Mouse (Mus musculus) heart, embryonic 13.5 days (tissue): ENCODE results near the gene Fcnb. TPM values are rescaled to one million over a fixed set of nuclear protein-coding genes. Genes with fewer than 3 reads are reported as not detected.

ENCODE experiments used
- ATAC-seq: fragments of 200-750 bp; cut with Nextera tagmentation; 2 replicates; pipeline ENCODE4 v1.8.0; 2017; ENCODE audit warnings: moderate TSS enrichment; ENCODE audit not compliant: insufficient number of reproducible peaks, low FRiP score, low TSS enrichment; ENCODE audit errors: extremely low read depth
- H3K27ac ChIP-seq: fragments of 300-500 bp; sonication (generic); replicated peaks from 2 replicates; pipeline ENCODE4 v1.5.1; 2015; ENCODE audit warnings: moderate library complexity, mild to moderate bottlenecking, inconsistent platforms
- H3K27me3 ChIP-seq: fragments of 300-500 bp; sonication (generic); replicated peaks from 2 replicates; pipeline ENCODE4 v1.6.1; 2015; ENCODE audit warnings: mild to moderate bottlenecking, inconsistent platforms
- H3K36me3 ChIP-seq: fragments of 300-500 bp; sonication (generic); 2 replicates; pipeline ENCODE4 v1.6.1; 2015; ENCODE audit warnings: mild to moderate bottlenecking, inconsistent platforms
- H3K4me1 ChIP-seq: fragments of 300-500 bp; sonication (generic); 2 replicates; pipeline ENCODE4 v1.6.1; 2015; ENCODE audit warnings: inconsistent platforms
- H3K4me2 ChIP-seq: fragments of 300-500 bp; sonication (generic); 2 replicates; pipeline ENCODE4 v1.6.1; 2015; ENCODE audit warnings: inconsistent platforms, mild to moderate bottlenecking, moderate library complexity
- H3K4me3 ChIP-seq: fragments of 300-500 bp; sonication (generic); 2 replicates; pipeline ENCODE4 v1.5.1; 2015; ENCODE audit warnings: moderate library complexity, mild to moderate bottlenecking, inconsistent platforms
- H3K9ac ChIP-seq: fragments of 300-500 bp; sonication (generic); 2 replicates; pipeline ENCODE4 v1.6.1; 2015; ENCODE audit warnings: inconsistent platforms, mild to moderate bottlenecking, moderate library complexity
- H3K9me3 ChIP-seq: fragments of 300-500 bp; sonication (generic); 2 replicates; pipeline ENCODE4 v1.6.1; 2016; ENCODE audit warnings: inconsistent platforms
- WGBS: fragments of 180-500 bp; shearing (Covaris S2); methylation state at CpG from one replicate; pipeline ENCODE4 v1.1.7; 2015; ENCODE audit warnings: mixed read lengths; 5-methylcytosine and 5-hydroxymethylcytosine counted together
- polyA plus RNA-seq: library from polyadenylated mRNA; unstranded; fragments of >200 nt; fragmentation: Nextera tagmentation; extraction: Ambion mirVana; gene quantifications from 2 replicates; pipeline ENCODE4 v1.2.1, GENCODE M21; 2015

Gene Fcnb
- polyA plus RNA-seq, 1 experiment from 2014 or later, result 0.28 TPM

DNA sequence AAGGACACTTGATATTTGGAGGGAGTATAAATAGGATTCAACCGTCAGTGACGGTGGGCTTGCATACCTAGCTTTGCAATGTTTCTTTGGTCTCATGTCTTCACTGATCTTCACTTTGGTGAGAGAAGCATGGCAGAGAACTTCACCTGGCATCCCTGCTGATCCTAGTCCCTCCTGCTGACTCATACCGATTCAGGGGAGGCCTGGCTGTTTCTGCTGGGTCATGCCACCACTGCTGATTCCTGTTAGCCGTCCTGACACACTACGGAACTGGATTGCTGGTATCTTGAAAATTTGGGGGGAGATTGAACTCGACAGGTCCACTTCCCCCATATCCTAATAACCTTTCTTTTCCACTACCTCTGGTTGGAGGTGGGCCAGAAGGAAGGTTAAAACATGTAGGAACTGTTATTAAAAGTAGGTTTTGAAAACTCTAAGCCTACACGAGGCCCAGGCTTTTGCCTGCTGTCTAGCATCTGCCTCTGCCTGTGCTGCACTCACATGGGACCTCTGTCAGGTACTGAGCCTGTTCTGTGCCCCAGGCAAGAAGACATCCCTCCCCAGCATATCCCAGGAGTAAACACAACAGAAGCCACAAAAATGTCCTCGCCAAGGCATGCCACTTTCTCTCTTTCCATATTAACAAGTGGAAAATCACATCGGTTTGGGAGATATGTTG, 39.6 kb downstream of the Fcnb start:
- Histone ChIP-seq H3K27ac (no peak overlapping the region), H3K9ac (no peak overlapping the region), H3K4me3 (no peak overlapping the region), H3K4me2 (no peak overlapping the region), H3K36me3 (no peaks in the 10 kb centered on the region), H3K9me3 (no peaks in the 10 kb centered on the region), H3K4me1 (peaks cover 4% of the 10 kb centered on the region; the same call in 1 of the 2 replicates), H3K27me3 (no peaks in the 10 kb centered on the region)
- WGBS, result 76% methylated on average over 9 of the region's 9 CpGs
- no peak for ATAC-seq

GRCm38 (mm10) chr2:28040466-28040865, 44.2 kb downstream of the Fcnb start:
- Histone ChIP-seq H3K27me3 (no peaks in the 10 kb centered on the region), H3K4me1 (peaks cover 7% of the 10 kb centered on the region), H3K9me3 (no peaks in the 10 kb centered on the region), H3K4me3 (no peak overlapping the region), H3K9ac (no peak overlapping the region), H3K27ac (no peak overlapping the region), H3K4me2 (no peak overlapping the region), H3K36me3 (peaks cover 36% of the 10 kb centered on the region)
- no peak for ATAC-seq
- 93% methylated on average over 1 of the region's 1 CpGs for WGBS

DNA sequence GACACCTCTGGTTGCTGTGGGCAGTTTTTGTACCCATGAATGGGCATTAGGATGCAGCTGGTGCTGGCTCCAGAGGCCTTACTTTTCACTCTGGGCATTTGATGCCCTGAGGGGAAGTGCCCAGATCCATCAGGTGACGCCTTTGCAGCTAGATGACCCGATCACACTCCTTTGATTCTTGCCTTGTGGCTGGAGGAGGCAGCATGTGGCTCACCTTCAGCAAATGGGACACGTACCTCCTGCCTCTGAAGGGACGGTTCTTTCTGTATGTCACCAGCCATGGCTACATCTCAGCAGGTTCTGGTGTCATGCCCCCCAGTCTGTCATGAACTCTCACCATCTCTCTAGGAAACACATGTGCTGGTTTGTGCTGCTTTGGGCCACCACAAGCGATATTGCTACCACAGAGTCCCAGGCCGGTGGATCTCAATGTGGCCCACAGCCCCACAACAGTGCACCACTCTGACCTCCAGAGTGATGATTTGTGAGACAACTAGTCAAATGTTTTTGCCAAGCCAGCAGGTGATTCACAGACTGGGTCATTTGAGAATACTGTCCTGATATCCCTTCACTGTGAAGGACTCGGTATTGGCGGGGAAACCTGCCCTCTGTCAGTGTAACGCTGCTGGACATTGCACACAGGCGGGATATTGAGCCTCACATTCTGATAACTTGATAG, 44.9 kb downstream of the Fcnb start:
- WGBS, result 88% methylated on average over 10 of the region's 10 CpGs
- Histone ChIP-seq H3K9me3 (no peaks in the 10 kb centered on the region), H3K4me1 (peaks cover 7% of the 10 kb centered on the region), H3K4me3 (no peak overlapping the region), H3K27ac (no peak overlapping the region), H3K27me3 (no peaks in the 10 kb centered on the region), H3K36me3 (peaks cover 42% of the 10 kb centered on the region), H3K9ac (no peak overlapping the region), H3K4me2 (no peak overlapping the region)
- no peak for ATAC-seq

DNA sequence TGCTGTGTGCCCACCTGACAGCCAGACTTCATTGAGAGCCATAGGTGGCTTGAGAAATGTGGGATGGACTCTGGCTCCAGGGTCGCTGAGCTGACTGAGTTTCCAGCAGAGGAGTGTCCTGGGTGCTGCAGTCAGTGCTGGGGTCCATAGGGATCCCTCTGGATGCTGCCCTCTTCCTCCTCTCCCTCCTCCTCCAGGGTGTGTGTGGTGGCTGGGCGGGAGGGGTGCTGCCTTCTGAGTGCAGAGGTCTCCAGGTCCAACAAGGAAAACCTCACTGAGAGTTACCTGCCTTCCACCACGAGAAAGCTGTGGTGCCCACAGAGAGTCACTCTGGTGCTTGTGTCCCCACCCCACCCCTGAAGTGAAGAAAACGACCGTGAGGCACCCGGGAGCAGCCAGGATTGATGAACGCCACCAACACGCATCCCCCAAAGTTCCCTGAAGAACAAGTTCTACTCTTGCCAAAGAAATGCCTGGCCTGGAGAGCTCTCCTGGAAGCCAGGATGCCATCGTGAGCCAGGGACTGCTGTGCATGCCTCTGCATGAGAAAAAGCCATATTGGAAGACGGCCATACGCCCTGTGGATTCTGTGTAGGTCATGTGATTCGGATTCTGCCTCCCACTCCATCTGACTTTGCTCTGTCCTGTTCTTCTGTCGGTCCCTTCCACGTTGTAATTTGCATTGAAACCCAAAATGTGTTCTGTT, 46.1 kb downstream of the Fcnb start:
- Histone ChIP-seq H3K36me3 (peaks cover 52% of the 10 kb centered on the region), H3K27ac (no peak overlapping the region), H3K4me1 (peaks cover 7% of the 10 kb centered on the region), H3K9me3 (no peaks in the 10 kb centered on the region), H3K9ac (no peak overlapping the region), H3K4me3 (no peak overlapping the region), H3K27me3 (no peaks in the 10 kb centered on the region), H3K4me2 (no peak overlapping the region)
- 84% methylated on average over 14 of the region's 14 CpGs for WGBS
- no peak for ATAC-seq

DNA sequence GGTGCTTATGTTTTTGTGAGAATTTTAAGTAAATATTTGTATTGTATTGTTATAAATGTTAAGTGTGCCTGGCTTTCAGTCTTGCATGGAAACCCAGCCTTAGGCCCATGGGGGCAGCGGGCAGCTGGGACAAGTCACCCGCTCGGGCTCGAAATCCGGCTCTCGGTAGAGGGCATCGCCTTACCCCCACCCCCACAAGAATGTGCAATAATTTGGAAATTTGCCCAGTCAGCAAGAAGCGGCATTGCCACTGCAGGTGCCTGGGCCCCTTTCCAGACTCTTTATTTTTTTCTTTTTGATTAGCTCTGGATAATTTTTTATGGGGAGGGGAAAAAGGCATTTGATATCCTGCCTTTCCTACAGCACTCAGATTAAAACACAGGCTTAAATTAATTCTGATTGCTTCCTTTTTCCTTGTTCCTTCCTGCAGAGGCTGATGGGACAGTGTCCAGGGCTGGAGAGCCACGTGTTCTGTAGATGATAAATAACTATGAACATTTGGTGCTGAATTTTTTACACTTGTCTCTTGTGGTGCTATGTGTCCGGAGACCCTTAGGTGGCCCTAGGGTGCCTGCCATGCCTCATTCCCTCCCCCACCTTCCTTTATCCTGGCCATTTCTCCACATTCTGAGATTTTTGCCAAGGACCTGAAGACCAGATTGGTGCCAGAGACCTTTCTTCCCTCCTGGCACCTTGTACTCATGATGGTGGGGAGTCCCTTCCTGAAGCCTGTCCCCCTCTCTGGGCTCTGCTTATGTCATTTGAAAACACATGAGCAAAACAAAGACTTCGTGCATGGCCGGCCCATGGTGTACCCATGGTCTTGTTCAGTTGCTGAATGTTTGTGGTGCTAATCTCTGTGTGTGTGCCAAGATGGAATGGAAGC, 46.9 kb downstream of the Fcnb start:
- no peaks in the 10 kb centered on the region for H3K27me3 ChIP-seq
- WGBS, result 64% methylated on average over 12 of the region's 12 CpGs
- ATAC-seq, result no peak
- H3K4me2 ChIP-seq, result no peak overlapping the region
- peaks cover 60% of the 10 kb centered on the region for H3K36me3 ChIP-seq
- no peak overlapping the region for H3K9ac ChIP-seq
- no peak overlapping the region for H3K27ac ChIP-seq
- no peak overlapping the region for H3K4me3 ChIP-seq
- H3K9me3 ChIP-seq, result no peaks in the 10 kb centered on the region
- H3K4me1 ChIP-seq, result peaks cover 7% of the 10 kb centered on the region

- WGBS, result 83% methylated on average over 13 of the region's 13 CpGs
- no peak for ATAC-seq
- no peak overlapping the region for H3K9ac ChIP-seq
Observed at GRCm38 (mm10) chr2:28036788-28037187, 47.9 kb downstream of the Fcnb start.

GRCm38 (mm10) chr2:28034011-28034710, 50.5 kb downstream of the Fcnb start:
- H3K9me3 ChIP-seq, result no peaks in the 10 kb centered on the region
- peaks cover 21% of the 10 kb centered on the region for H3K4me1 ChIP-seq
- no peak overlapping the region for H3K9ac ChIP-seq
- no peaks in the 10 kb centered on the region for H3K27me3 ChIP-seq
- H3K27ac ChIP-seq, result no peak overlapping the region
- WGBS, result 82% methylated on average over 13 of the region's 13 CpGs
- no peak overlapping the region for H3K4me2 ChIP-seq
- H3K4me3 ChIP-seq, result no peak overlapping the region
- no peak for ATAC-seq
- H3K36me3 ChIP-seq, result peaks cover 92% of the 10 kb centered on the region

More at GRCm38 (mm10) chr2:28036788-28037187, 47.9 kb downstream of the Fcnb start:
- H3K9me3 ChIP-seq, result no peaks in the 10 kb centered on the region
- H3K4me3 ChIP-seq, result no peak overlapping the region
- H3K36me3 ChIP-seq, result peaks cover 68% of the 10 kb centered on the region
- H3K4me1 ChIP-seq, result peaks cover 15% of the 10 kb centered on the region
- H3K4me2 ChIP-seq, result no peak overlapping the region
- H3K27me3 ChIP-seq, result no peaks in the 10 kb centered on the region
- no peak overlapping the region for H3K27ac ChIP-seq

- no peak overlapping the region for H3K4me2 ChIP-seq
- H3K27me3 ChIP-seq, result no peaks in the 10 kb centered on the region
- WGBS, result 73% methylated on average over 11 of the region's 11 CpGs
- no peaks in the 10 kb centered on the region for H3K9me3 ChIP-seq
- ATAC-seq, result no peak
- no peak overlapping the region for H3K9ac ChIP-seq
- H3K36me3 ChIP-seq, result peaks cover 95% of the 10 kb centered on the region
- H3K27ac ChIP-seq, result no peak overlapping the region
- H3K4me3 ChIP-seq, result no peak overlapping the region
- H3K4me1 ChIP-seq, result peaks cover 18% of the 10 kb centered on the region
Observed at GRCm38 (mm10) chr2:28032469-28032868, 52.2 kb downstream of the Fcnb start.

- H3K9ac ChIP-seq, result no peak overlapping the region
- no peak overlapping the region for H3K4me3 ChIP-seq
- H3K4me2 ChIP-seq, result no peak overlapping the region
- no peak overlapping the region for H3K27ac ChIP-seq
- no peak for ATAC-seq
- peaks cover 95% of the 10 kb centered on the region for H3K36me3 ChIP-seq
- peaks cover 15% of the 10 kb centered on the region for H3K4me1 ChIP-seq
- 62% methylated on average over 8 of the region's 9 CpGs for WGBS
- no peaks in the 10 kb centered on the region for H3K27me3 ChIP-seq
- H3K9me3 ChIP-seq, result no peaks in the 10 kb centered on the region
Observed at GRCm38 (mm10) chr2:28031860-28032259, 52.8 kb downstream of the Fcnb start.
